Mouse (Mus musculus) T-cell, adult 2 months (primary cell): ENCODE measurements at regions not wholly inside any gene's neighbourhood (a gene's known extent, or its start where the extent isn't known, plus 50 kb on each side); places are given as distances from the start of the nearest gene placed in this dataset.

Experiments used
- DNase-seq: peaks from one replicate; pipeline ENCODE4 v3.0.0; 2022; ENCODE audit warnings: low spot score

GRCm38 (mm10) chr10:111077632-111078031 lies 67.7 kb upstream of the Zdhhc17 start:
- no peak for DNase-seq

GRCm38 (mm10) chr10:111073851-111074430 lies 64.0 kb upstream of the Zdhhc17 start:
- DNase-seq, result no peak

- no peak for DNase-seq
Observed at GRCm38 (mm10) chr10:111073262-111073661, 63.3 kb upstream of the Zdhhc17 start.

DNA sequence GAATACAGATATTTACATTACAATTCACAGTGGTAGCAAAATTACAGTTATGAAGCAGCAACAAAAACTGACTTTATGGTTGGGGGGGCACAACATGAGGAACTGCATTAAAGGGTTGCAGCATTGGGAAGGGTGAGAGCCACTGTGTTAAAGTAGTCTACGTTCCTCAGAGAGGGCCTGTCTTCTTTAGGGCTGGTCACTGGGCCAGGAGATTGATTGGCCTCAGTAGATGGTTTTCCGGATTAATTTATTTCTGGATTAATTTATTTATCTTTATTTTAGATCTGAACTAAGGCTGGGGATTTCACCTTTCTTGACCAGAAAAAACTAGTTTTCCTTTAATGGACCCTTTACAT lies 62.6 kb upstream of the Zdhhc17 start:
- no peak for DNase-seq

DNA sequence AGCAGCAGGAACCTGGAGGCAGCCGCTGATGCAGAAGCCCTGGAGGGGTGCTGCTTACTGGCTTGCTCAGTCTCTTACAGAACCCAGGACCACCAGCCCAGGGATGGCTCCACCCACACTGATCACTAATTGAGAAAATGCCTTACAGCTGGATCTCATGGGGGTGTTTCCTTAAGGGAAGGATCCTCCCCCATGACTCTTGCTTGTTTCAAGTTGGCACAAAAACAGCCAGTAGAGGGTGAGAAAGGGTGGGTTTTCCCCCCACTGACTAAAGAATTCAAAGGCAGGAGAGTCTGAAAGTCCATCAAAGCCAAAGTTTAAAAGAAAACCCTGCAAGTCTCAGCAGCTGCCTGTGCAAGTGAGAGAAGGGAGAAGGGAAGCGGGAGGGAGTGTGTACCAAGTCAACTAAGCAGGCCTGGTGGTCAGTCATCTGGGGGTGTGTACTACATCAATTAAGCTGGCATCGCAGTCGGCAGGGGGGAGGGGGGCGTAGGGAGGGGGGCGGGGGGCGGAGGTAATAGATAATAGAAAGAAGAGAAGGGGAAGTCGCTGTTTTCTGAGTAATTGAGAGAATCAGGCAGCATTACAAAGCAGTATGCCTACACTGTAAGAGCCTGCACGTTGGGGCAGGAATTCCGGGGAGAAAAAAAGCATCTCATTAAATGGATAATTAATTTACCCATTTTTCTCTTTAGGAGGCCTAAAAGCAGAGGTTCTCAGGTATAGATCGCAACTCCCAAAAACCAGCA lies 62.0 kb upstream of the Zdhhc17 start:
- DNase-seq, result no peak

GRCm38 (mm10) chr10:111066146-111066545 lies 56.2 kb upstream of the Zdhhc17 start:
- no peak for DNase-seq

- DNase-seq, result no peak
Observed at GRCm38 (mm10) chr10:111060626-111061025, 50.7 kb upstream of the Zdhhc17 start.
